Mouse (Mus musculus): ENCODE measurements around the gene Dus2.
A peak's percentile ranks its signal among the peaks of the same experiment; 100 is the strongest.
"Not testable (repeated sequence)": the region's sequence is repeated elsewhere in the genome, so short reads cannot be mapped to it uniquely, and the experiment has no call there.

The Dus2 gene

GRCm38 (mm10) chr8:105992499-105992898, 1.4 kb downstream of the Dus2 start:
- DNase-seq, result peak; percentile 77 to 80

GRCm38 (mm10) chr8:105993226-105993625, 2.1 kb downstream of the Dus2 start:
- no peak for DNase-seq

GRCm38 (mm10) chr8:105996359-105996758, 5.2 kb downstream of the Dus2 start:
- peak in 1 of 2 experiments; percentile 26 for DNase-seq

- DNase-seq, result no peak
Observed at GRCm38 (mm10) chr8:105998971-105999370, 7.8 kb downstream of the Dus2 start.

GRCm38 (mm10) chr8:106001908-106002307, 10.8 kb downstream of the Dus2 start:
- DNase-seq, result no peak

- no peak for DNase-seq
Observed at GRCm38 (mm10) chr8:106004538-106005207, 13.5 kb downstream of the Dus2 start.

- DNase-seq, result no peak
Observed at GRCm38 (mm10) chr8:106005875-106006274, 14.7 kb downstream of the Dus2 start, which contains the start of gene Dpep2nb. TSS of gene Dpep2nb (minus strand) at chr8:106005975.

- DNase-seq, result no peak
Observed at GRCm38 (mm10) chr8:106006413-106006812, 15.3 kb downstream of the Dus2 start.

GRCm38 (mm10) chr8:106007135-106007534, 16.0 kb downstream of the Dus2 start:
- DNase-seq, result no peak

GRCm38 (mm10) chr8:106007891-106008290, 16.8 kb downstream of the Dus2 start:
- not testable (repeated sequence) for DNase-seq

- peak; percentile 76 to 88 for DNase-seq
Observed at GRCm38 (mm10) chr8:106010748-106011642, 19.9 kb downstream of the Dus2 start.

- DNase-seq, result no peak
Observed at GRCm38 (mm10) chr8:106011643-106011986, 20.5 kb downstream of the Dus2 start, which contains the start of gene Ddx28. TSS of gene Ddx28 (minus strand) at chr8:106011882.

GRCm38 (mm10) chr8:106012203-106012602, 21.1 kb downstream of the Dus2 start:
- not testable (repeated sequence) for DNase-seq

GRCm38 (mm10) chr8:106016284-106016683, 25.1 kb downstream of the Dus2 start:
- no peak for DNase-seq

GRCm38 (mm10) chr8:106017130-106017529, 26.0 kb downstream of the Dus2 start:
- DNase-seq, result no peak

- no peak for DNase-seq
Observed at GRCm38 (mm10) chr8:106018039-106018438, 26.9 kb downstream of the Dus2 start.

- DNase-seq, result peak; percentile 52 to 79
Observed at GRCm38 (mm10) chr8:106022483-106022882, 31.3 kb downstream of the Dus2 start.

- no peak for DNase-seq
Observed at GRCm38 (mm10) chr8:106038721-106039120, 47.6 kb downstream of the Dus2 start.

GRCm38 (mm10) chr8:106039605-106040004, 48.5 kb downstream of the Dus2 start:
- DNase-seq, result no peak

- DNase-seq, result no peak
Observed at GRCm38 (mm10) chr8:106040218-106040617, 49.1 kb downstream of the Dus2 start.

GRCm38 (mm10) chr8:106043055-106043454, 51.9 kb downstream of the Dus2 start:
- no peak for DNase-seq

GRCm38 (mm10) chr8:106044151-106044550, 53.0 kb downstream of the Dus2 start:
- DNase-seq, result no peak

GRCm38 (mm10) chr8:106046872-106047559, 55.9 kb downstream of the Dus2 start:
- no peak for DNase-seq
